Mouse (Mus musculus) adrenal gland, postnatal 36 days (tissue): ENCODE data around the gene Chst12. TPM values are rescaled to one million over a fixed set of nuclear protein-coding genes. Genes with fewer than 3 reads are reported as not detected.

Experiments
- DNase-seq, 2 experiments: peaks; one replicate each; pipeline ENCODE4 v3.0.0; 2021; ENCODE audit warnings: mixed read lengths in 1 of 2
- long read RNA-seq, 2 experiments: library from polyadenylated mRNA; stranded (forward); transcript quantifications; one replicate each; pipeline ENCODE4 v2.0.0; 2021; ENCODE audit warnings: borderline sequencing depth in 2 of 2
- total RNA-seq, 2 experiments: library from RNA; stranded (reverse); gene quantifications; 2 replicates each; pipeline ENCODE4 v1.2.3; 2021

Gene Chst12
- total RNA-seq = 10 to 100 TPM in 1 of 2 experiments, 1 to 10 TPM in 1; 6.9 to 10.1 TPM
- long read RNA-seq, experiment 1, transcript Chst12-201 (2 exons, 2,331 nt) = major isoform, 9 of 17 reads
- long read RNA-seq, experiment 1, partial matches to known transcripts = 0 of 17 reads
- long read RNA-seq, experiment 1, other reads (novel, unspliced or antisense) = 6 of 17 reads
- long read RNA-seq, experiment 2, transcript Chst12-201 (2 exons, 2,331 nt) = major isoform, 12 of 16 reads
- long read RNA-seq, experiment 2, partial matches to known transcripts = 0 of 16 reads
- long read RNA-seq, experiment 2, other reads (novel, unspliced or antisense) = 1 of 16 reads

DNA sequence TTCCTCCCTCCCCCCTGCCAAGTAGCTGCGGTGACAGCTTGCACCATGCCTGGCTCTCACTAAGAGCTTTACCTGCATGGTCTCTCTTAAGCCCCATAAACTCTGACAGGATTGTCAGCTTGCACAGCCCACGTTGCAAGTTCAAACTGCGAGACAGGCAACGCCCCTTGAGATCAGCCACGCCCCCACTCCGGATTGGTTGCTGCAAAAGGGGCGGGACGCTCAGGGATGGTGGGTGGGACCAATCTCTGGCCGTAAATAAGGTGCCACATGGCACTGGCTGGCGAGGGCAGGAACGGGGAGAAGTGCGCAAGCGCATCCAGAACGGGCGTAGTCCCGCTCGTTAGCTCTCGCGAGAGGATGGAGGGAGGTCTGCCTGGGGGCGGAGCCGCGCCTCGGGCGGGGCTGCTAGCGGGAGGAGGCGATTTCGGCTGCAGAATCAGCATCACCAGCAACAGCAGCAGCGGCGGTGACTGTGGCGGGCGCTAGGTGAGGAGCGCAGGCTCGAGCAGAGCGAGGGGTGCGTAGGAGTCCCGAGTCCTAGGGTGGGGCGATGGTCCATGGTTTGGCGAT lies at the start of gene Chst12:
Gene Chst12 (plus strand): TSS at position 343 of the 573 bp plus-strand sequence.
- peak; percentile 99 for DNase-seq

DNA sequence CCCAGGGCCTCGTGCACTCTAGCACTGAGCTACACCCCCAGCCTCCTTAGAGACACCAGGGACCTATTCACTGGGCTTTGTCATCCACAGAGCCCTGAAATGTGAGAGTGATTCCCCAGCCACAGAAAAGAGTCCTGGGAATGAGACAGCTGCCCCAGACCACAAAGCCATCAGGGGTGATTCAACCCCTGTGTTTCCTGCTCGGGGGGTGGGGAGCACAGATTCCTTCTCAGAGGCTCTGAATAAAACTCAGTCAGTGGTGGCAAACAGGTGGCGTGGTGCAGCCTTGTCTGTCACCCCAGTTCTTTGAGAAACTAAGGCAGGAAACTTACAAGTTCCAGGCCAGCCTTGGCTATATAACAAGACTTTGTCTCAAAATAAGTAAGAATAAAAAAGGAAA lies 43.9 kb upstream of the Chst12 start:
- no peak for DNase-seq

DNA sequence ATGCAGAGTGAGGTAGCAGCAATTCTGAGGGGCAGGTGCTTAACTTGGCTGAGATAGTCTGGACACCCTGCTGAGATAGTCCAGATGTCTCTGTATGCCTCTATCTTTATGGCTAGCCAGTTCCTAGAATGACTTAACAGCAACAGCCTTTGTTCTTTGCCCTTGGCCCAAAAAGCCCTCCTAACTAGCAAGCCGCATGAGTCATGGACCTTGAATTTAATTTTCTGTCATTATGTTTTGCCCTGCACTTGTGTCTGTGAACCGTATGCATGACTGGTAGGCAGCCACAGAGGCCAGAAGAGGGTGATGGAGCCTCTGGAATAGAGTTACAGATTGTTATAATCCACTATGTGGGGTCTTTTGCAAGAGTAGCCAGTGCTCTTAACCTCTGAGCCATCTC lies 42.2 kb upstream of the Chst12 start:
- peak; percentile 18 to 24 for DNase-seq

DNA sequence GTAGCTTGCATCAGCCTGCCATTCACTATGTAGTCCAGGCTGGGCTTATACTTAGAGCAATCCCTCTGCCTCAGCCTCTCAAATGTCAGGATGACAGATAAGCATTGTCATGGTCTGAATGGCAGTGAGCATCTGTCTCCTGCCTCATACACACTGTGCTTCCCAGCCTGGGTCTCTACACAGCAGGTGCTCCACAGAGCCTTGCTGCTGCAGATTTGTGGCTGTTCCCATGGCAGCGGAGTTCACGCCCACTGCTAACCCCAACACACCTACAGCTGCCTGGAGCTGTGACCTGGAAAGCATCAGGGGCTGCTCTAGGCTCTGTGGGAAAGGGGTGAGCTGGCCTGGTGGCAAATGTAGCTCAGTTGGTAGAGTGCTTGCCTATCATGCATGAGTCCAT lies 40.4 kb upstream of the Chst12 start:
- no peak for DNase-seq

DNA sequence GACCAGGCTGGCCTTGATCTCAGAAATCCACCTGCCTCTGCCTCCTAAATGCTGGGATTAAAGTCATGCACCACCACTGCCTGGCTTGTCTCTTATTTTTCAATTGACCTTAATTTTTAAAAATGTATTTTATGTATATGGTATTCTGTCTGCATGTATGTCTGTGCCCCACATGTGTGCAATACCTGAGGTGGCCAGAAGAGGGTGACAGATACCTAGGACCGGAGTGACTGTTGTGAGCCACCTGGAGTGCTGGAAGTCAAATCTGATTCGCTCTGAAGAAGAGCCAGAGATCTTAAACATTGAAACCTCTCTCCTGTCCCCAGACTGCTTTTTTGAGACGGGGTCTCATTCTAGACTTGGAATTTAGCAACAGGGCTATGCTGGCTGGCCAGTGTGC lies 33.0 kb upstream of the Chst12 start:
- DNase-seq = no peak

DNA sequence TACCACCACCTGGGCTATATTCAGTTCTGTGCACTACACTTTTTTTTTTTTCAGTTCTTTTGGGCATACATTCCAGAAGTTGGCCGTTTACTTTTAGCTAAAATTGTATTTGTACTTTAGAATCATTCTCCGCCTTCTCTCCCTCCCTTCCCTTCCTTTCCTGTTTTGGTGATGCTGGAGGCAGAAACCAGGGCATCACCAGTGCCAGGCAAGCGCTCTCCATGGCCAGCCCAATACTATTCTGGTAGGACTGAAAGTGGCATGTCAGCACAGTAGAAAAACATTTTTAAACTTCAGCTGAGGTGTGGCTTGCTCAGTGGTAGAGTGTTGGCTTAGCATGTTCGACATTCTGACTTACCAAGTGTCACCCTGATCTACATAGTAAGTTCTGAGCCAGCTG lies 23.9 kb upstream of the Chst12 start:
- DNase-seq = no peak

DNA sequence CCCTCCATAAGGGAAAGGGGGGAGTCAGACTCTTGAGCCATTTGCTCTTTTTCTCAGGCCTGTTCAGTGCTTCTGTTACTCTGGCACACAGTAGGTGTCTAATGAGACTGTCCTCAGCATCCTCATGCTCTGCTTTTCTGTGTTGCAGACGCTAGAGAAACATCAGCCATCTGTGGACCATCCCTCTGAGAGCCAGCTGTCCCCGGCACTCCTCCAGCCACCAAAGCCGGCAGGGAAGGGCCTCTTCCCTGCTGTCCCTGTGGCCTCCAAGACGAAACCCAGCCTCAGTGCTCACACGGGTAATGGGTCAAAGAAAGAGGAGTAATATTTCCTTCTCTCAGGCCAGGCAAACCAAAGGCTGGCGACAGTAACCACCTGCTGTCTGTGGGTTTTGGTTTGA lies 14.2 kb upstream of the Chst12 start:
- DNase-seq = no peak

DNA sequence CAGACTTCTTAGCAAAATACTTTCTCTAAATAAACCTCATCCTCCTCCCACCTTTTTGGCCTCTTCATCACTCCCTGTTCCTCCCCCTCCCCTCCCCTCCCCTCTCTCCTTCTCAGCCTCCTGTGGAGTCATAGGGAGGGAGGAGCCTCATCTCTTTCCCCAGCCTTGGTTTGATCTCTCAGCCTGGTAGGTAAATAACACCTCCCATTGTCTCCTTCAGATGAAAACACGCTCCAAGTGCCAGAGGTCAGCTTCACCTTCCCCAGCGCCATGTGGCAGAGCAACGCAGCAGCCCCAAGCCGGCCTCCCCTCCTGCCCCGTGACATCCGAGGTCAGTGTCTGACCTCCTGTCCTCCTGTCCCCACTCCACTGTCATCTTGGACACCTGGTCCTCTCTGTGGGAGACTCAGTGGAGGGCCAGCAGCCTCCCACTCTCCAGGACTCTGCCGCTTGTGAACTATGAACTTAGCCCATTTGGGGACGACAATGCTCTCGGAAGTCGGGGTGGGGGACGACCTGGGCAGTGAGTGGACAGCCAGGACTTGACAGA lies 12.6 kb upstream of the Chst12 start:
- no peak for DNase-seq

DNA sequence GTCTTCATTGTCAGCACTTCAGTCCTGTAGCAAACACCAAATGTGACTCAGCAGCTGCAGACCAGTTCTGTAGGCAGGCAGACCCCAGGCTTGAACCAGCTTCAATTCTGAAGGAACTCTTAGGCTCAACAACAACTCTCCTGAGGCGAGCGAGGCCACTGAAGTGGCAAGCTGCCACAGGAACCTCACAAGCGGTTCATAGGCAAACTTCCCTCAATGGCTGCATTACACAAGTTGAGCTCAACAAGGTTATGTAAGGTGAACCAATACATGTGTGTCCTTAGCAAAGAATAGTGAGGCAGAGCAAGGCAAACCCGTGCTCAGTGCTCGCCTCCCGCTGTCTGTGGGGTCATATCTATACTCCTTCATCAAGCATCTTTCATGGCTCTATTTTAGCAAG lies 7.2 kb upstream of the Chst12 start:
- no peak for DNase-seq

DNA sequence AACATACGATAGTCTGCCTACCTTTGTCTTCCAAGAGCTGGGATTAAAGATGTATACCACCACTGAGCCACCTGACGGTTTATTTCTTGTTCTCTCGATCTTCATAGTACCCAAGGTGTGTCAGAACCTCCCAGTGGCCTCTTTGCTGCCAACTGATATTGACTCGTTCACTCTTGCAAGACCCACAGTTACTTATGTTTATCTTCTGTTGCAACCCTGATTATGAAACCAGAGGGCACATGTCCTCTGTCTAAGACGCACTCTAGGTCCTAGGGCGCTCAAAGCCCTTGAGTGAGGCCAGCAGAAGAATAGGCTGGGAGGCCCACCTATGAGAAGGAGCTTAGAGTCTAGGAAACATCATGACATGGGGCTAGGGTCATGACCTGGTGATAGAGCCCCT lies 4.6 kb upstream of the Chst12 start:
- DNase-seq = no peak

DNA sequence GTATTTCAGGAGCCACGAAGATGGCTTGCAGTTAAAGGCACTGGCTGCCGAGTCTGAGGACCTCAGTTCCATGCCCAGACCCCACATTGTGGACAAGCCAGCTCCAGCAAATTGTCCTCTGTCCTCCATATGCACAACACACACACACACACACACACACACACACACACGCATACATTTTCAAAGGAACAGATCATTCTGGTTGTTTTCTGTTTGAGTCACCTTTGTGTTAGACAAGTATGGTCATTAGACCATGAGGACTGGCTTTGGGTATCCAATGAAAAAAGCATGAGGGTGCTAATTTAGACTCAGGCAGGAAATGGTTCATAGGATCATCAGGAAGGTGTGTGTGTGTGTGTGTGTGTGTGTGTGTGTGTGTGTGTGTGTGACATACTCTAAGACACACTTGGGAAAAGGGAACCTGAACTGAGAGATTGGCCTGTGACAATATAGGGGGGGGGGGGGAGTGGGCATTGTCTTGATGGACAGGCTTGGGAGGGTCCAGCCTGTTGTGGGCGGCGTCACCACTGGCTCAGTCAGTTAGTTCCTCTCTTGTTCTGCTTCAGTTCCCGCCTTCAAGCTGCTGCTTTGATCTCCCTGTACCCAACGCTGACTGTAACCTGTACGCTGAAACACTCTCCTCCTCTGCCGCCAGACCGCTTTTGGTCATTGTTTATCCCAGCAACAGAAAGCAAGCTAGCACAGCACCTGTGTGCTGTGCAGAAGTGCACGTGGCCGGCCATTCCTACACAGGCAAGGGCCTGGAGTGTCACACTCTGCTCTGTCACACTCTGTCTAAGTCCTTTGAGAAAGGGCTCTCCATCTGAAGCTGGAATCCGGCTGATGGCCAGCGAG lies 3.1 kb upstream of the Chst12 start:
- no peak for DNase-seq

DNA sequence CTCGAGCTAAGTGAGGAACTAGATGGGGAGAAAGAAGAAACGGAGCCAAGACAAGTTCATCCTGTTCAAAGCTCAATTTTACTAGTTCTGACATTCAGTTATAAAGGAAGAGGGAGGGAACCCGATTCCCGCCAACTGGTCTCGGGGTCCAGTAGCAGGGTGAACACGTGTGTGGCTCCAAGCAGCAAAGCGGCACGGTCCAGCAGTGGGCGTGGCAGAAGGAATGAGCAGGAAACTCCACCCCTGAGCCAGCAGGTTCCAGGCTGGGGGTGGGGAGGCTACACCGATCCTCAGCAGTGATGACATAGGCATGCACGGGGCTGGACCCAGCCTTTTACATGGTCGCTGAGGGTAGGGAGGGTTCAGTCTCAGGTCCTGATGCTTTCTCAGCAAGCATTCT lies 2.4 kb upstream of the Chst12 start:
- peak; percentile 74 to 82 for DNase-seq

DNA sequence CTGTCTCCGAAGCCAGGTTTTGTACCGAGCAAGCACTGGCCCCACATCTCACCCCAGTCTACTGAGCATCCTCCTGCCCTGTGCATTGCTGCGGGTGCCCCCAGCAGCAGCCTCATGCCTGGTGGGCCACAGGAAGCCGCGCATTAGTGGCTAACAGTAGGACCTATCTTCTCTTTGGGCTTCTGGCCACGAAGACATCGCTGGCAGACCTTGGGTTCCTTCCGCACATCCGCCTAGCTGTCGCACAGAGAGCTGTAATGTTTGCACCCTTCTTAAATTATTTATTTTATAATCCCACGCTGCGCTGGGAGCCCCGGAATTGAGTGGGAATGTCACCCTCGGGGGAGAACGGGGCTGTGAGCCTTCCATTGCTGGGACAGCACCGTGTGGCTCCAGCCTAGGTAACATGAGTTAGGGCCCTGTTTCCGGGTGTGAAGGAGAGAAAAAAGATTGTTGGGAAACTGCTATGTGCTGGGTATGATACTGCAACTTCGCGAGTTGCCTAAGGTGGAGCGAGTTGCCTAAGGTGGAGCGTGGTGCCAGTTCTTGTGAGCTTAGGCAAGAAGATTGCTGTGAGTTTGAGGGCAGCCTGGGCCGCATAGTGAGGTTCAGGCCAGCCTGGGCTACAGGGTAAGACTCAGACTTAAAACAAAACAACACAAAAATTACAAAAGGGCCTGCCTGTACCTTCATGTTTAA lies 895 bp downstream of the Chst12 start:
- DNase-seq = no peak

DNA sequence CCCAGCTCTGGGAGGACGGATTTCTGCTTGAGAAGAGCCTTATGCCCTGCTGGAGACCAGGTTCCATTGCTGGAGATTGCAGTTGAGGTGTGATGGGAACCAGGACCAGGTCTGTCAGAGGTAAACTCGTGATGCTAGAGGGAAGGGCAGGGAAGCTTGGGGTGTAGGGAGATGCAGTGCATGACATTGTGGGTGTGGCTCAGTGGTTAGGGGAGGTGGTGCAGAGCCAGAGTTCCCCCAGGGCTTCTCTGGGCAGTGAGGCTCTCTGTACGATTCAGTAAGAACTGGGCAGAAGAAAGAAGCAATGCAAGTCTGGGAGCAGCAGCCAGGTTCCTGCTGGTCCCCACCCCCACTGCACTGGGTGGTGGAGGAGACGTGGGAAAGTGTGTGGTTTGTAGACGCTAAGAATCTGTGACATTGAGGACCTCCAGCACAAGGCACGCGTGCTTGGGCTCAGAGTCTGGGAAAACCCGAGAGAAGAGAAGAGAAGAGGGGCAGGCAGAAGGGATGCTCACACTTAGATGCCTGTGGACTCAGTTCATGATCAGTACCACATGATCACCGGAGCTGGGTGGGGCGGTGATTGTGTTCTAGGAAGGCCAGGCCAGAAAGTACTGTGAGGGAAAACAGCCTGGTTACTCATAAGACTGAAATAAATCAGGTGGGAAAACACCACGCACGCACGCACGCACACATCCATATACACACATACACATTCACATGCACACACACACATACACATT lies 2.3 kb downstream of the Chst12 start:
- no peak for DNase-seq

DNA sequence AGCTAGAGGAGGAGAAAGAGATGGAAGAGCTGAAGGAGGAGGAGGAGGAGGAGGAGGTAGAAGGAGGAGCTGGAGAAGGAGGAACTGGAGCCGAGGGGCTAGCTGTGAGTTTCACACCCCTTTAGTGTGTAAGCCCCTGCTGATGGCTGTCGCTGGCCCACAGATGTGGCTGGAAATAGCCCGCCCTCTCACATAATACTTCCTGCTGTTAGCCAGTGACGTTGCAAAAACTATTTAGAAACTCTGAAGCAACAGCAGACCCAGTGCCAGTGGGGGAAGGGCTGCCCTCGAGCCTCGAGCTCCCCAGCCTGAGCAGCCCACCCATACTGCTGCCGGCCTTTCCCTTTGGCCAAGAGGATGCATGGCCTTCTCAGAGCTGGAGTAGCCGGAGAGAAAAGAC lies 3.3 kb downstream of the Chst12 start:
- peak in 1 of 2 experiments; percentile 53 for DNase-seq

DNA sequence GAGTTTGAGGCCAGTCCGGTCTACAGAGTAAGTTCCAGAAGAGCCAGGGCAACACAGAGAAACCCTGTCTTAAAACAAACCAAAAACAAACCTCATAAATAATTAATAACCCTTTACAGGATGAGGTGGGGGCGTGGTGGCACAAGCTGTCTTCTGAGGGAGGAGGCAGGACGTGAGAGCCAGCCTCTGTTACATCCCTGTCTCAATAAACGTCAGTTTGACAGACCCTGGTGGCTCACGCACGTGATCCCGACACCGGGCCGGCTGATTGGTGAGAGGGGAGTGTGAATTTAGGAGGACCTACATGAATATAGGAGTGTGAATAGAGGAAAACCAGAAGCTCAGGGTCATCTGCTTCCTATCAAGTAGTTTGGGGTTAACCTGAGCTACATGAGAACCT lies 3.9 kb downstream of the Chst12 start:
- no peak for DNase-seq

DNA sequence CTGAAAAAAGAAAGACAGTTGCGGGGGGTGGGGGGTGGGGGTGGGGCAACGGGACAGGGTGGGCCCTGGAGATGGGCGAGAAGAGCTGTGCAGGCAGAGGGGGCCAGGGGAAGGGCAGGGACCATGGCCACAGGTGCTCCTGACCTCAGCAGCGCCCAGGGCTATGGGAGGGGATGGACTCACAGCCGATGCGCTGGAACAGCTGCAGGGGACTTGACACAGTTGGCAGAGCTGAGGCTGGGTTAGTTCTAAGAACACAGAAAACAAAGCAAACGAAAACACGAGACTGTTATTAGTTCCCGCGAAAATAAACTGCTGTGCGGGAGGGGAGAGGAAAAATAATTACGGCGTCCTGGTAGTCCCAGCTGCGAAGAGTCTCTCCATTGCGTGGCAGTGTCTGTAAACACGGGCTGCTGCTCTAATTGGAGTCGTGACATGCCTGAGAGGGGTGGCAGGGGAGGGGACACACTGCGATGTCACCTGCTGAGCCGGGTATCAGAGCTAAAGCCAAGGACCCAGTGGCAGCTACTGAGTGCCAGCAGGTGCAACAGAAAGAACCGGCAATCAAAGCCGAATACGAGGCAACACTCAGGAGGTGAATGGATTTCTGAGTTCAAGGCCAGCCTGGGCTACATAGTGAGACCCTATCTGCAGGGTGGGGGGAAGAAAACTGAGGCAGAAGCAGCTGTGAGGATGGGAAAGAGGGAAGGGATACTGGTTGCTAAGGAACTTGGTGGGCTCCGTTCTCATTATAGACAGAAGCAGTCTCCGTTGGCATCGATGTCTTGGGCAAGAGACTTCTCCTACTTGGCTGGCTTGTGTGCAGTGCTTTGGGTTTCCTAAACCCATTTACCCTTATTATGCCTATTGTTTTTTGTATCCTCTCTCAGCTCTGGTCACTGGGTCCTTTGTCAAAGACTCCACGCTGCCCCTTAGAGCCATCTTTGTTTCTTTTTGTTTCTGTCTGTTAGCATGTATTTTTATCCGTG lies 5.0 kb downstream of the Chst12 start:
- no peak for DNase-seq

DNA sequence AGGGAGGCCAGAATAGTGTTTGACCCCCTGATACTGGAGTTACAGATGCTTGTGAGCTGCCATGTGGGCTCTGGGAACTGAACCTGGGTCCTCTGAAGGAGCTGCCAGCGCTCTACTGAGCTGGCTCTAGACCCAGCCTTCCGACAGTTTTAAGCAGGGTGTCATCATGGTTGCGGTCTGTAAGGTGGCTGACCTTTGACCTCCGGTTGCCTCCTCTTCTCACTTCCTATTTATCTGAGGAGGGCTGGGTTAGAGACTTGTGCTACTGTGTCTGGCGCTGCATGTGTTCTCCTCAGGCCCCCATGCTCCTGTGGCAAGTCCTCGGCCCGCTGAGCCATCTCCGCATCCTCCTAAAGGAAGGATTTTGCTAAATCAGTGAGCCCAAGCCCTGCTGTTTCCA lies 8.6 kb downstream of the Chst12 start:
- no peak for DNase-seq

DNA sequence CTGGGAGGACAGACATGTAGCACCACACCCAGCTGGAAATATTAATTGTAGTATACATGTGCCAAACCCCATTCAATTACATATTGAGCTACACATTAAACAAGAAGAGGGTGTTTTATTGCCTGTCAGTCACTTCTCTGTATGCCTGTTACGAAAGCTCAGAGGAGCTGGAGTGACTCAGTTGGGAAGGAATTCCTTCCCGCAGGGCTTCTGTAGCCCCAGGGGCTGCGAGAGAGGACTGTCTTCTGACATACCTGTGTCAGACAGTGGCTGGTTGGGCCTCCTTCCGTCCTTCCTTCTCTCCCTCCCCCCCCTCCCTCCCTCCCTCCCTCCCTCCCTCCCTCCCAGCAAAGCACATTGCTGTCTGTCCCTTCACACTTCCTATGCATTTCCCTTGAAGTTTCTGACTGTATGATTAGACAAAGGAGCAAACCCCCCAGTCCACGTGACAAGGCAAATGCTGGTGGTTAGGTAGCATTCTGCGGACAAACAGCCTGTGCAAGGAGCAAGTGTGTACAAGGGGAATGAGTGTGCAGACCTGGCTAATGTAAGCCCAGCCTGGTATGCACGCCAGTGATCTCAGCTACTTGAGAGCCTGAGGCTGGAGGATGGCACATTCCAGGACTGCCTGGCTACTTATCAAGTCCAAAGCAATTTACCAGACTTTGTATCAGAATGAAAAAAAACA lies 9.6 kb downstream of the Chst12 start:
- no peak for DNase-seq
